Mouse (Mus musculus) testis, adult 2 months (tissue): Measurements from ENCODE around the gene Mup5.

Experiments used
- CTCF ChIP-seq: fragments of 200-500 bp; IDR thresholded peaks from 2 replicates; pipeline ENCODE4 v1.5.1; 2012; ENCODE audit warnings: low read depth, mild to moderate bottlenecking, inconsistent platforms, low read length, moderate library complexity; ENCODE audit not compliant: control insufficient read depth, insufficient read depth, insufficient replicate concordance
- POLR2A ChIP-seq: fragments of 200-500 bp; IDR thresholded peaks from 2 replicates; pipeline ENCODE4 v1.6.1; 2012; ENCODE audit warnings: low read depth, mild to moderate bottlenecking, inconsistent platforms, low read length, moderate library complexity; ENCODE audit not compliant: control insufficient read depth

GRCm38 (mm10) chr4:61844758-61845455 lies 9.9 kb upstream of the Mup5 start:
- TF ChIP-seq POLR2A (no peak), CTCF (no peak)
